Mouse (Mus musculus): ENCODE measurements at regions not wholly inside any gene's neighbourhood (a gene's known extent, or its start where the extent isn't known, plus 50 kb on each side); places are given as distances from the start of the nearest gene placed in this dataset.
A peak's percentile ranks its signal among the peaks of the same experiment; 100 is the strongest.

- no peak for DNase-seq (ENCODE audit: inconsistent ontology term)
Measured at GRCm38 (mm10) chr9:41577760-41578159, 416.3 kb upstream of the Ubash3b start.

DNA sequence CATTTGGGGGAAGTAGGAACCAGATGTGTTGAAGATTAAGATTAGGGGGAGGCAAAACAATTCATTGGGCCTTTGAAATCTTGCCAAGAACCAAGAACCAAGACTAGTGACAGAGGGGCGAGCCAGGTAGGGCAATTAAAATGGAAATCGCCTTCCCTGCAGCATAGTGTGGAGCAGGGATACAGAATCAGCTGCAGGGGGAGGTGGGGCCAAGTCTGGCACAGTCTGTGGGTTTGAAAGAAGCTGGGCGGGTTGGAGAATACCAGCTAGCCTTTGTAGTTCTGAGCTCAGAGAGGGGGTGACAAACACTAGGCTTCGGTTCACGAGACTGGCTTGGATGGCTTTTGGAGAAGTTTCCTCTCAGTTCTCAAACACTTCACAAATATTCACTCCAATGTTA is 414.3 kb upstream of the Ubash3b start:
- no peak for DNase-seq (ENCODE audit: inconsistent ontology term)

GRCm38 (mm10) chr9:41570262-41570661 is 408.8 kb upstream of the Ubash3b start:
- no peak for DNase-seq (ENCODE audit: inconsistent ontology term)

- DNase-seq (ENCODE audit: inconsistent ontology term) = no peak
Measured at GRCm38 (mm10) chr9:41566496-41566895, 405.0 kb upstream of the Ubash3b start.

- no peak for DNase-seq (ENCODE audit: inconsistent ontology term)
Measured at GRCm38 (mm10) chr9:41565784-41566183, 404.3 kb upstream of the Ubash3b start.

GRCm38 (mm10) chr9:41563376-41563775 is 401.9 kb upstream of the Ubash3b start:
- DNase-seq (ENCODE audit: inconsistent ontology term) = no peak

DNA sequence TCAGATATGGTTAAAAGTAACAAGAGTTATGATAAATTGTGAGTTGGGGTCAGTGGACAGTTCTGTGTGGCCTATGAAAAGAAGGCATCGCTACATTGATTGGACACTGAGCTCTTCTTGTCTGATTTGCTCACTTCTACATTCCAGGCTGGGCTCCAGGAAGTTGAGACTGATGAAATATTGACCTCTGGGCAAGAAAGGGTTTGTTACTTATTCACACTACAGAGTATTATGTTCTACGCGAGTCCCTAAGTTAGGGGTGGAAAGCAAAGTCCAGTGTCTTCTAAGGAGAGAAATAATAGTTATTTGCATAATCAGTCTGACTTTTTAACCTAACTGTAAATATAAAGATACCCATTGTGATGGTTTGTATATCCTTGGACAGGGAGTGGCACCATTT is 397.0 kb upstream of the Ubash3b start:
- no peak for DNase-seq (ENCODE audit: inconsistent ontology term)

- DNase-seq (ENCODE audit: inconsistent ontology term) = peak; percentile 72
Measured at GRCm38 (mm10) chr9:41556888-41557287, 395.4 kb upstream of the Ubash3b start.

- peak; percentile 87 for DNase-seq (ENCODE audit: inconsistent ontology term)
Measured at GRCm38 (mm10) chr9:41545776-41546175, 384.3 kb upstream of the Ubash3b start.

DNA sequence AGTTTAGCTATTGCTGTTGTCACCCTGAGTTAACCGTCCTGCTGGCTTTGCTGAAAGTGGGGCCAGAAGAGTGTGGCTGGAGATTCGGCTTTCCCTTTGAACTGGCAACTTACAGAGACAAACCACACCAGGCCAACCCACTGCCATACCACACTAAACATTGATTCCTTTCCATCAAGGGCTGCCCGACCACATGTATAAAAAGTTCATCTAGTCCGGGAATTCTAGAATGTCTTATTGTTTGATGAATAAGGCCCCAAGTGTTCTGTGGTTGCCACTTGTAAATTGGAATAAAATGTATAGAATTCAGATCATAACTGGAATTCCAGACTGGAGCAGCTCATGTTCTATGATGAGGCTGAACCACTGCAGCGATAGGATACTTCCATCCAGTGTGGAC is 381.0 kb upstream of the Ubash3b start:
- peak; percentile 72 for DNase-seq (ENCODE audit: inconsistent ontology term)

GRCm38 (mm10) chr9:41541327-41541726 is 379.8 kb upstream of the Ubash3b start:
- DNase-seq (ENCODE audit: inconsistent ontology term) = no peak

DNA sequence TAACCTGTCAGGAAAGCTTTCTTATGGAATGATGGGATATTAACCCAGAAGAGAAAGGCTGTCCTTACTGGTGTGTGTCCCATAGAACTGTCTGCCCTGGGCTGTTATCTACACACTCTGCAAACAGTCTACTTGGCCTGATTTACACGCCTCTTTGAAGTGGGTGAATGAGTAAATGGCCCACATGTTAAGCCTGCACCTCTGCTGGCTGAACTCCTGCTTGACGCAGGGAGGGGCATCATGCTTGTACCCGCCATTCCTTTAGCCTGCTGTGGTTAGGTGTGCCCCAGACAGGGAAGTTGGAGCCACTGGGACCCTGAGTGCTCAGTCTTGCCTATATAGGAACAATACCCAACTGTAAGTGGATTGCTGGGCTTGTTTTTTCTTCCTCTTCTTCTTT is 371.3 kb upstream of the Ubash3b start:
- no peak for DNase-seq (ENCODE audit: inconsistent ontology term)

GRCm38 (mm10) chr9:41532290-41532689 is 370.8 kb upstream of the Ubash3b start:
- DNase-seq (ENCODE audit: inconsistent ontology term) = no peak

- DNase-seq (ENCODE audit: inconsistent ontology term) = peak; percentile 70
Measured at GRCm38 (mm10) chr9:41531596-41531995, 370.1 kb upstream of the Ubash3b start.

- no peak for DNase-seq (ENCODE audit: inconsistent ontology term)
Measured at GRCm38 (mm10) chr9:41526126-41526525, 364.6 kb upstream of the Ubash3b start.

DNA sequence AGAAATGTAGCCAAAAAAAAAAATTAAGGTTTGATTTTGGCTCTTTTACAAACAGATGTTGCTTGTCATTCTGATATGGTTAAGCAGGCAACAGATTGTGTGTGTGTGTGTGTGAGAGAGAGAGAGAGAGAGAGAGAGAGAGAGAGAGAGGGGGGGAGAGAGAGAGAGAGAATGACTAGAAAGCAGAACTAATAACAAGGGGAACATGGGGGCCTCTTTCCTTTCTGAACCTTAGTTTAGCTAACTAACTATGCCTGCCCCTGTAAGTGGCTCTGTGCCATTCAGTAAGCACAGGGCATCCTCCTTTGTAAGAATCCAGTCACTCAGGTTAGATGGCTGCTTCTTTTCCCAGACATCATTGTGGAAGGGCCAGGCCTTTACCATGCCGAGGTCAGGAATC is 364.0 kb upstream of the Ubash3b start:
- DNase-seq (ENCODE audit: inconsistent ontology term) = no peak

- no peak for DNase-seq (ENCODE audit: inconsistent ontology term)
Measured at GRCm38 (mm10) chr9:41524591-41524990, 363.1 kb upstream of the Ubash3b start.

DNA sequence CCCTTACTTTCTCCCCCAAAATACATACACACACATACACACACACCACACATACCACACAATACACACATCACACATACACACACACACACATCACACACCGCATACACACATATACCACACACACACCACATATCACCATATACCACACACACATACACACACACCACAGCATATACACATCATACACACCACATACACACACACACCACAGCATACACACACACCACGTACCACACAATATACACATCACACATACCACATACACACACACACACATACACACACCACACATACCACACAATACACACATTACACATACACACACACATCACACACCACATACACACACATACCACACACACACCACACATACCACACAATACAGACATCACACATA is 362.5 kb upstream of the Ubash3b start:
- no peak for DNase-seq (ENCODE audit: inconsistent ontology term)

GRCm38 (mm10) chr9:41522302-41522701 is 360.8 kb upstream of the Ubash3b start:
- DNase-seq (ENCODE audit: inconsistent ontology term) = peak; percentile 79

- DNase-seq (ENCODE audit: inconsistent ontology term) = no peak
Measured at GRCm38 (mm10) chr9:41517787-41518186, 356.3 kb upstream of the Ubash3b start.

- no peak for DNase-seq (ENCODE audit: inconsistent ontology term)
Measured at GRCm38 (mm10) chr9:41517053-41517696, 355.7 kb upstream of the Ubash3b start.

DNA sequence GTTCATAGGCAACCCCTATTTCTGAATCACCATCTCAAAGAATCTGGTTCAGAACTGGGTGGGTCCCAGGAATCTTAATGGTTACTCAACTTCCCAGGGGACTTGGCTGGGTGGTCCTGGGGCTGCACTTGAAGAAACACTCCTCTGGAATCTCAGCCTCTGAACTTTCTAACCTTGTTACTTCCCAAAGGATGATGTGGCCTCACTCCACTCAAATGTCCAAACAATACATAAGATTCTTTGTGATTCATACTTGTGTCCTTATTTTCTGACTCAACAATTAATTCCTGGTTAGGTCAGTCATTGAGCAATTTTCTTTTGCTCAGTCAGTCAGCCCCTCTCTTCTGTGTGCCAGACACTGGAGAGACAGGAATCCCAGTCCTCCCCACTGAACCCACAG is 353.7 kb upstream of the Ubash3b start:
- peak; percentile 97 for DNase-seq (ENCODE audit: inconsistent ontology term)

DNA sequence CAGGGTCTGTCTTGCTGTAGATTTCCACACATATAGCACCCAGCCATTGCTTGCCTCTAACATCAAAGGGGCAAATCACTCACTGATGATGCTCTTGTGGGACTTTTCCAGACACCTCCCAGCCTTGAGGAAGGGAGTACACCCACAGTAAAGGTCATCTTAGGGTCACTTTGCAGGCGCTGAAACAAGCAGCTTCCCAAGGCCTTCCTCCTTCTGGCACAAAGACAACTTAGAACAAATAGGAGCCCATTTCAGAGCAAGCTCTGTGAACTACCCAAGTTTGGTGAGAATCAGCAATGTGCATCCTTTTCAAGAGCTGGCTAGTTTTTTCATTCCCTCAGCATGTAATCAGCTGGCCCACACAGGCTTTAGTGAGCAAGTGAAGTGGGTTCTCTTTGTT is 352.2 kb upstream of the Ubash3b start:
- DNase-seq (ENCODE audit: inconsistent ontology term) = no peak

- DNase-seq (ENCODE audit: inconsistent ontology term) = no peak
Measured at GRCm38 (mm10) chr9:41509597-41509996, 348.1 kb upstream of the Ubash3b start.

Data from Muller cell, postnatal 12 days (primary cell).